Mouse (Mus musculus) kidney, embryonic 14.5 days (tissue): ENCODE measurements at regions not wholly inside any gene's neighbourhood (a gene's known extent, or its start where the extent isn't known, plus 50 kb on each side); places are given as distances from the start of the nearest gene placed in this dataset.

ENCODE experiments used
- ATAC-seq: fragments of 200-750 bp; cut with Nextera tagmentation; 2 replicates; pipeline ENCODE4 v1.8.0; 2017; ENCODE audit warnings: moderate number of reproducible peaks, mild to moderate bottlenecking, moderate TSS enrichment, moderate library complexity; ENCODE audit not compliant: low FRiP score, low TSS enrichment
- H3K27ac ChIP-seq: fragments of 300-500 bp; sonication (generic); 2 replicates; pipeline ENCODE4 v1.5.1; 2014; ENCODE audit warnings: low read depth, mild to moderate bottlenecking, low read length, moderate library complexity, mixed read lengths
- H3K27me3 ChIP-seq: fragments of 300-500 bp; sonication (generic); 2 replicates; pipeline ENCODE4 v1.6.1; 2014; ENCODE audit warnings: mild to moderate bottlenecking, low read length; ENCODE audit not compliant: control insufficient read depth, insufficient read depth
- H3K36me3 ChIP-seq: fragments of 300-500 bp; sonication (generic); 2 replicates; pipeline ENCODE4 v1.6.1; 2014; ENCODE audit warnings: low read length, mixed read lengths; ENCODE audit not compliant: control insufficient read depth, insufficient read depth
- H3K4me1 ChIP-seq: fragments of 300-500 bp; sonication (generic); 2 replicates; pipeline ENCODE4 v1.6.1; 2014; ENCODE audit warnings: low read length, mixed read lengths; ENCODE audit not compliant: control insufficient read depth, insufficient read depth
- H3K4me2 ChIP-seq: fragments of 300-500 bp; sonication (generic); replicated peaks from 2 replicates; pipeline ENCODE4 v1.6.1; 2014; ENCODE audit warnings: low read depth, mild to moderate bottlenecking, low read length
- H3K4me3 ChIP-seq: fragments of 300-500 bp; sonication (generic); 2 replicates; pipeline ENCODE4 v1.5.1; 2014; ENCODE audit warnings: mild to moderate bottlenecking, low read length
- H3K9ac ChIP-seq: fragments of 300-500 bp; sonication (generic); 2 replicates; pipeline ENCODE4 v1.6.1; 2014; ENCODE audit warnings: low read depth, mild to moderate bottlenecking, low read length, moderate library complexity
- H3K9me3 ChIP-seq: fragments of 300-500 bp; sonication (generic); 2 replicates; pipeline ENCODE4 v1.6.1; 2016; ENCODE audit warnings: low read length; ENCODE audit not compliant: control insufficient read depth
- WGBS: fragments of 180-500 bp; shearing (Covaris S2); extraction: QIAGEN DNeasy Blood & Tissue Kit; methylation state at CpG from one replicate; pipeline ENCODE4 v1.1.7; 2014; 5-methylcytosine and 5-hydroxymethylcytosine counted together

GRCm38 (mm10) chr11:24467458-24467857, 389.6 kb downstream of the Bcl11a start:
- no peaks in the 10 kb centered on the region for H3K27me3 ChIP-seq
- no peak overlapping the region for H3K4me3 ChIP-seq
- H3K27ac ChIP-seq: no peak overlapping the region
- no peak overlapping the region for H3K4me2 ChIP-seq
- no peak for ATAC-seq
- H3K36me3 ChIP-seq: no peaks in the 10 kb centered on the region
- no peaks in the 10 kb centered on the region for H3K9me3 ChIP-seq
- no peak overlapping the region for H3K9ac ChIP-seq
- WGBS: 89% methylated on average over 8 of the region's 8 CpGs
- no peaks in the 10 kb centered on the region for H3K4me1 ChIP-seq

GRCm38 (mm10) chr11:24470469-24470868, 392.6 kb downstream of the Bcl11a start:
- Histone ChIP-seq H3K4me3 (no peak overlapping the region), H3K27ac (no peak overlapping the region), H3K9me3 (no peaks in the 10 kb centered on the region), H3K36me3 (no peaks in the 10 kb centered on the region), H3K4me2 (no peak overlapping the region), H3K9ac (no peak overlapping the region), H3K4me1 (no peaks in the 10 kb centered on the region), H3K27me3 (no peaks in the 10 kb centered on the region)
- no peak for ATAC-seq

- Histone ChIP-seq H3K36me3 (no peaks in the 10 kb centered on the region), H3K9ac (no peak overlapping the region), H3K4me3 (no peak overlapping the region), H3K9me3 (no peaks in the 10 kb centered on the region), H3K4me2 (no peak overlapping the region), H3K4me1 (no peaks in the 10 kb centered on the region), H3K27ac (no peak overlapping the region), H3K27me3 (no peaks in the 10 kb centered on the region)
- no peak for ATAC-seq
- WGBS: 72% methylated on average over 8 of the region's 8 CpGs
Measured at GRCm38 (mm10) chr11:24472617-24473367, 394.9 kb downstream of the Bcl11a start.

GRCm38 (mm10) chr11:24473368-24474010, 395.6 kb downstream of the Bcl11a start:
- Histone ChIP-seq H3K9me3 (no peaks in the 10 kb centered on the region), H3K4me3 (no peak overlapping the region), H3K36me3 (no peaks in the 10 kb centered on the region), H3K27me3 (no peaks in the 10 kb centered on the region), H3K4me1 (no peaks in the 10 kb centered on the region), H3K4me2 (no peak overlapping the region), H3K27ac (no peak overlapping the region), H3K9ac (no peak overlapping the region)
- no peak for ATAC-seq
- WGBS: 52% methylated on average over 7 of the region's 7 CpGs

- 19% methylated on average over 11 of the region's 11 CpGs for WGBS
Measured at GRCm38 (mm10) chr11:24502722-24503424, 425.0 kb downstream of the Bcl11a start.

GRCm38 (mm10) chr11:24515568-24515967, 437.7 kb downstream of the Bcl11a start:
- Histone ChIP-seq H3K36me3 (no peaks in the 10 kb centered on the region), H3K9ac (no peak overlapping the region), H3K9me3 (no peaks in the 10 kb centered on the region), H3K4me1 (no peaks in the 10 kb centered on the region), H3K4me3 (no peak overlapping the region), H3K4me2 (no peak overlapping the region), H3K27me3 (no peaks in the 10 kb centered on the region), H3K27ac (no peak overlapping the region)
- ATAC-seq: no peak

More at GRCm38 (mm10) chr11:24502722-24503424, 425.0 kb downstream of the Bcl11a start:
- peak; percentile 64; the same call in 1 of the 2 replicates for ATAC-seq
- no peaks in the 10 kb centered on the region for H3K36me3 ChIP-seq
- H3K4me1 ChIP-seq: no peaks in the 10 kb centered on the region
- no peak overlapping the region for H3K9ac ChIP-seq
- H3K27me3 ChIP-seq: no peaks in the 10 kb centered on the region
- no peaks in the 10 kb centered on the region for H3K9me3 ChIP-seq
- H3K4me2 ChIP-seq: no peak overlapping the region
- H3K4me3 ChIP-seq: no peak overlapping the region
- H3K27ac ChIP-seq: no peak overlapping the region

- no peak for ATAC-seq
- no peak overlapping the region for H3K4me3 ChIP-seq
- WGBS: 47% methylated on average over 7 of the region's 7 CpGs
- H3K4me2 ChIP-seq: no peak overlapping the region
- H3K27me3 ChIP-seq: no peaks in the 10 kb centered on the region
- H3K36me3 ChIP-seq: no peaks in the 10 kb centered on the region
- no peaks in the 10 kb centered on the region for H3K4me1 ChIP-seq
- no peak overlapping the region for H3K27ac ChIP-seq
- no peak overlapping the region for H3K9ac ChIP-seq
- no peaks in the 10 kb centered on the region for H3K9me3 ChIP-seq
Measured at GRCm38 (mm10) chr11:24535462-24535861, 457.6 kb downstream of the Bcl11a start.

GRCm38 (mm10) chr11:24537721-24538120, 459.9 kb downstream of the Bcl11a start:
- H3K27me3 ChIP-seq: no peaks in the 10 kb centered on the region
- no peak overlapping the region for H3K27ac ChIP-seq
- H3K36me3 ChIP-seq: no peaks in the 10 kb centered on the region
- H3K4me1 ChIP-seq: no peaks in the 10 kb centered on the region
- no peak overlapping the region for H3K4me2 ChIP-seq
- H3K4me3 ChIP-seq: no peak overlapping the region
- no peaks in the 10 kb centered on the region for H3K9me3 ChIP-seq
- H3K9ac ChIP-seq: no peak overlapping the region
- ATAC-seq: no peak

GRCm38 (mm10) chr11:24569655-24570054, 491.8 kb downstream of the Bcl11a start:
- Histone ChIP-seq H3K27ac (no peak overlapping the region), H3K4me3 (no peak overlapping the region), H3K9ac (no peak overlapping the region), H3K4me2 (no peak overlapping the region), H3K27me3 (no peaks in the 10 kb centered on the region), H3K4me1 (no peaks in the 10 kb centered on the region), H3K36me3 (no peaks in the 10 kb centered on the region), H3K9me3 (no peaks in the 10 kb centered on the region)
- no peak for ATAC-seq
